Mouse (Mus musculus): ENCODE results near the gene Srpk2. TPM values are rescaled to one million over a fixed set of nuclear protein-coding genes. Genes with fewer than 3 reads are reported as not detected.

Gene Srpk2
- polyA plus RNA-seq, 1 experiment from 2014 or later, result 36.2 TPM

DNA sequence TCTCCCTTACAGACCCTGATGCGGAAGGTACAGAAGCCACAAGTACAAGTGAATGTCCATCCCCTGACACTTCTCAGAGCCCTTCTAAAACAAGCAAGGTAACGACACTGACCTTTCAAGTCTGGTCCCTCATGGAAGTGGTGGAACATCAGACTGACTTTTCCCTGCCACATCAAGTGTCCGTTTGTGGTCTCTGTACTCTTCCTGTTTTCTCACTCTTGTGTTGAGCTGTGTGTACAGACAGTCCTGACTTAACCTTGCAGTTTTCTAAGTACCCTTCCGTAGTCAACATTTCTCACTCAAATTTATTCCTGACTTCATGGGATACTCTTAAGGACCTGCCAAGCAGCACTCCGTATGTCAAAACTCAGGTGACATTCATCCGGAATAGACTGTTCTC lies 183.7 kb downstream of the Srpk2 start:
- no peaks in the 10 kb centered on the region for H3K27me3 ChIP-seq (ENCODE audit: control insufficient read depth, insufficient read depth, low read length)
- no peak for ATAC-seq (ENCODE audit: insufficient read depth, low FRiP score)
- no peak overlapping the region for H3K4me3 ChIP-seq (replicated peaks; ENCODE audit: low read length)
- no peaks in the 10 kb centered on the region for H3K9me3 ChIP-seq (replicated peaks; ENCODE audit: control insufficient read depth, low read length)
- peaks cover 39% of the 10 kb centered on the region for H3K36me3 ChIP-seq (ENCODE audit: control insufficient read depth, insufficient read depth, low read length)
- H3K9ac ChIP-seq (ENCODE audit: low read length), result no peak overlapping the region
- H3K27ac ChIP-seq (ENCODE audit: low read length), result no peak overlapping the region
- 86% methylated on average over 6 of the region's 6 CpGs for WGBS
- no peaks in the 10 kb centered on the region for H3K4me1 ChIP-seq (ENCODE audit: control insufficient read depth, insufficient read depth, low read length)
- no peak overlapping the region for H3K4me2 ChIP-seq (ENCODE audit: low read depth, low read length)

GRCm38 (mm10) chr5:23499257-23499656 lies 185.2 kb downstream of the Srpk2 start:
- Histone ChIP-seq H3K4me3 (replicated peaks; ENCODE audit: low read length) (no peak overlapping the region), H3K4me2 (ENCODE audit: low read depth, low read length) (no peak overlapping the region), H3K27me3 (ENCODE audit: control insufficient read depth, insufficient read depth, low read length) (no peaks in the 10 kb centered on the region), H3K27ac (ENCODE audit: low read length) (no peak overlapping the region), H3K36me3 (ENCODE audit: control insufficient read depth, insufficient read depth, low read length) (peaks cover 40% of the 10 kb centered on the region), H3K9ac (ENCODE audit: low read length) (no peak overlapping the region), H3K4me1 (ENCODE audit: control insufficient read depth, insufficient read depth, low read length) (no peaks in the 10 kb centered on the region), H3K9me3 (replicated peaks; ENCODE audit: control insufficient read depth, low read length) (no peaks in the 10 kb centered on the region)
- WGBS, result 93% methylated on average over 16 of the region's 16 CpGs
- ATAC-seq (ENCODE audit: insufficient read depth, low FRiP score), result no peak

GRCm38 (mm10) chr5:23497920-23498319 lies 186.5 kb downstream of the Srpk2 start:
- Histone ChIP-seq H3K4me1 (ENCODE audit: control insufficient read depth, insufficient read depth, low read length) (no peaks in the 10 kb centered on the region), H3K4me2 (ENCODE audit: low read depth, low read length) (no peak overlapping the region), H3K36me3 (ENCODE audit: control insufficient read depth, insufficient read depth, low read length) (peaks cover 48% of the 10 kb centered on the region), H3K27ac (ENCODE audit: low read length) (no peak overlapping the region), H3K9ac (ENCODE audit: low read length) (no peak overlapping the region), H3K9me3 (replicated peaks; ENCODE audit: control insufficient read depth, low read length) (no peaks in the 10 kb centered on the region), H3K27me3 (ENCODE audit: control insufficient read depth, insufficient read depth, low read length) (no peaks in the 10 kb centered on the region), H3K4me3 (replicated peaks; ENCODE audit: low read length) (no peak overlapping the region)
- 89% methylated on average over 10 of the region's 10 CpGs for WGBS
- no peak for ATAC-seq (ENCODE audit: insufficient read depth, low FRiP score)

DNA sequence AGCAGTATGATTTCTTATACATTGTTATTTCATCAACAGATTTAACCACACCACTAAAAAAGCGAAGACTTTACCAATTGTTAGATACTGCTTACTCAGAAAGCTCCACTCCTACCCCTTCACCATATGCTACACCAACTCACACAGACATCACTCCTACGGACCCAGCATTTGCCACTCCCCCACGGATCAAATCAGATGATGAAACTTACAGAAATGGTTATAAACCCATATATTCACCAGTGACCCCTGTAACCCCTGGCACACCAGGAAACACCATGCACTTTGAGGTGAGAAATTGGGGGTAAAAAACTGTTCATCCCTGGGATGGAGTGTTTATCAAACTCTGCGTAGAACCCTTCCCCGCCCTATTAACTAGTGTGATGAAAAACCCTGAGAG lies 187.5 kb downstream of the Srpk2 start:
- no peak for ATAC-seq (ENCODE audit: insufficient read depth, low FRiP score)
- peaks cover 49% of the 10 kb centered on the region for H3K36me3 ChIP-seq (ENCODE audit: control insufficient read depth, insufficient read depth, low read length)
- no peaks in the 10 kb centered on the region for H3K27me3 ChIP-seq (ENCODE audit: control insufficient read depth, insufficient read depth, low read length)
- H3K4me3 ChIP-seq (replicated peaks; ENCODE audit: low read length), result no peak overlapping the region
- no peak overlapping the region for H3K27ac ChIP-seq (ENCODE audit: low read length)
- H3K4me2 ChIP-seq (ENCODE audit: low read depth, low read length), result no peak overlapping the region
- 90% methylated on average over 5 of the region's 5 CpGs for WGBS
- H3K9ac ChIP-seq (ENCODE audit: low read length), result no peak overlapping the region
- no peaks in the 10 kb centered on the region for H3K9me3 ChIP-seq (replicated peaks; ENCODE audit: control insufficient read depth, low read length)
- no peaks in the 10 kb centered on the region for H3K4me1 ChIP-seq (ENCODE audit: control insufficient read depth, insufficient read depth, low read length)

DNA sequence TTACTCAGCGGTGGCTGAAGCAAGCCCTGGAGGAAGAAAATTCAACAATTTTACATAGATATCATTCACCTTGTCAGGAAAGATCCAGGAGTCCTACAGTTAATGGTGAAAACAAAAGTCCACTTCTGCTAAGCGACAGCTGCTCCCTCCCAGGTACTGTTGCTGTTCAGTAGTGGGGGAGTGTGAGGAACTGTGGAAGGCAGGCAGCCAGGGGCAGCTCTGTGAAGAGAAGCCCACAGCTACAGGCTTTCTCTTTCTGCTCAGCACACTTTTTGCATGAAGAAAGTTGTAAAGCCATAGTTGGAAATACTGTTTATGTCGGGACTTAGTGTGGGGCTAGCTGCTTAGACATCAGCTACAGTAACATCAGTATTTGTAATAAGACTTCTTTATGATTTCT lies 188.0 kb downstream of the Srpk2 start:
- H3K27me3 ChIP-seq (ENCODE audit: control insufficient read depth, insufficient read depth, low read length), result no peaks in the 10 kb centered on the region
- H3K9ac ChIP-seq (ENCODE audit: low read length), result no peak overlapping the region
- no peak overlapping the region for H3K4me3 ChIP-seq (replicated peaks; ENCODE audit: low read length)
- H3K27ac ChIP-seq (ENCODE audit: low read length), result no peak overlapping the region
- no peaks in the 10 kb centered on the region for H3K9me3 ChIP-seq (replicated peaks; ENCODE audit: control insufficient read depth, low read length)
- ATAC-seq (ENCODE audit: insufficient read depth, low FRiP score), result no peak
- H3K4me1 ChIP-seq (ENCODE audit: control insufficient read depth, insufficient read depth, low read length), result no peaks in the 10 kb centered on the region
- no peak overlapping the region for H3K4me2 ChIP-seq (ENCODE audit: low read depth, low read length)
- peaks cover 44% of the 10 kb centered on the region for H3K36me3 ChIP-seq (ENCODE audit: control insufficient read depth, insufficient read depth, low read length)
- WGBS, result 79% methylated on average over 3 of the region's 3 CpGs

GRCm38 (mm10) chr5:23490797-23491196 lies 193.6 kb downstream of the Srpk2 start:
- 41% methylated on average over 2 of the region's 2 CpGs for WGBS

DNA sequence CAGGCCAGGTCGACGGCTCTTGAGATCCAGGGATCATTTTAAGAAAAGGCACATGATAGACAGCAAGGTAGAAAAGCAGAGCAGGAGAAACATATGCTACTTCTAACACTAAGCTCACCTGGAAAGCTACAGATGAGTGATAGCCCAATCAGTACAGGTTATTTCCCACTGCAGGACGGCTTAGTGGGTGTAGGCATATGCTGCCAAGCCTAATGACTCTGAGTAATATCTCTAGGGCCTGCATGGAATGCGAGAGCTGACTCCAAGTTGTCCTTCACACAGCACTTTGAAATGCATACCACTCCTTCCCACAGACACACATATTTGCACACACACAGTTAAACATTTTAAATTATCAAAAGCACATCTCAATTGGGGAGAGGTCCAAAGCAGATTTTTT lies 195.2 kb downstream of the Srpk2 start:
- H3K9me3 ChIP-seq (replicated peaks; ENCODE audit: control insufficient read depth, low read length), result no peaks in the 10 kb centered on the region

More at GRCm38 (mm10) chr5:23490797-23491196, 193.6 kb downstream of the Srpk2 start:
- no peaks in the 10 kb centered on the region for H3K4me1 ChIP-seq (ENCODE audit: control insufficient read depth, insufficient read depth, low read length)
- no peak overlapping the region for H3K4me2 ChIP-seq (ENCODE audit: low read depth, low read length)
- H3K9me3 ChIP-seq (replicated peaks; ENCODE audit: control insufficient read depth, low read length), result no peaks in the 10 kb centered on the region
- no peak overlapping the region for H3K9ac ChIP-seq (ENCODE audit: low read length)
- H3K27ac ChIP-seq (ENCODE audit: low read length), result no peak overlapping the region
- peaks cover 37% of the 10 kb centered on the region for H3K36me3 ChIP-seq (ENCODE audit: control insufficient read depth, insufficient read depth, low read length)
- H3K4me3 ChIP-seq (replicated peaks; ENCODE audit: low read length), result no peak overlapping the region
- H3K27me3 ChIP-seq (ENCODE audit: control insufficient read depth, insufficient read depth, low read length), result no peaks in the 10 kb centered on the region
- no peak for ATAC-seq (ENCODE audit: insufficient read depth, low FRiP score)

DNA sequence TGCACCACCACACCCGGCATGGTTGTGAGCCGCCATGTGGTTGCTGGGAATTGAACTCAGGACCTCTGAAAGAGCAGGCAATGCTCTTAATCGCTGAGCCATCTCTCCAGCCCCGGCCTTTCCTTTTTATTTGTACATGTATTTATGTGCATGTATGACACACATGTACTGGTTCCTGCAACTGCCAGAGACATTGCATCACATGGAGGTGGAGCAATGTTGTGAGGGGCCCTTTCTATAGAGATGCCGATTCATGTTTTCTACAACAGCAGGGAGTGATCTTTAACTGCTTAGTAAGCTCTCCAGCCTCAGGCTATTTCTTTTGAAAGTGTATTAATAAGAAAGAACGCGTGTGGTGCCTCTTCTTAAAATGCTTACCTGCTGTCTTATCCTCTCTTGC lies 200.6 kb downstream of the Srpk2 start:
- peaks cover 34% of the 10 kb centered on the region for H3K36me3 ChIP-seq (ENCODE audit: control insufficient read depth, insufficient read depth, low read length)
- 90% methylated on average over 7 of the region's 7 CpGs for WGBS

More for the DNA sequence above, 195.2 kb downstream of the Srpk2 start:
- Histone ChIP-seq H3K27me3 (ENCODE audit: control insufficient read depth, insufficient read depth, low read length) (no peaks in the 10 kb centered on the region), H3K27ac (ENCODE audit: low read length) (no peak overlapping the region), H3K4me1 (ENCODE audit: control insufficient read depth, insufficient read depth, low read length) (no peaks in the 10 kb centered on the region), H3K4me3 (replicated peaks; ENCODE audit: low read length) (no peak overlapping the region), H3K9ac (ENCODE audit: low read length) (no peak overlapping the region), H3K4me2 (ENCODE audit: low read depth, low read length) (no peak overlapping the region), H3K36me3 (ENCODE audit: control insufficient read depth, insufficient read depth, low read length) (peaks cover 35% of the 10 kb centered on the region)
- no peak for ATAC-seq (ENCODE audit: insufficient read depth, low FRiP score)
- 81% methylated on average over 4 of the region's 4 CpGs for WGBS

DNA sequence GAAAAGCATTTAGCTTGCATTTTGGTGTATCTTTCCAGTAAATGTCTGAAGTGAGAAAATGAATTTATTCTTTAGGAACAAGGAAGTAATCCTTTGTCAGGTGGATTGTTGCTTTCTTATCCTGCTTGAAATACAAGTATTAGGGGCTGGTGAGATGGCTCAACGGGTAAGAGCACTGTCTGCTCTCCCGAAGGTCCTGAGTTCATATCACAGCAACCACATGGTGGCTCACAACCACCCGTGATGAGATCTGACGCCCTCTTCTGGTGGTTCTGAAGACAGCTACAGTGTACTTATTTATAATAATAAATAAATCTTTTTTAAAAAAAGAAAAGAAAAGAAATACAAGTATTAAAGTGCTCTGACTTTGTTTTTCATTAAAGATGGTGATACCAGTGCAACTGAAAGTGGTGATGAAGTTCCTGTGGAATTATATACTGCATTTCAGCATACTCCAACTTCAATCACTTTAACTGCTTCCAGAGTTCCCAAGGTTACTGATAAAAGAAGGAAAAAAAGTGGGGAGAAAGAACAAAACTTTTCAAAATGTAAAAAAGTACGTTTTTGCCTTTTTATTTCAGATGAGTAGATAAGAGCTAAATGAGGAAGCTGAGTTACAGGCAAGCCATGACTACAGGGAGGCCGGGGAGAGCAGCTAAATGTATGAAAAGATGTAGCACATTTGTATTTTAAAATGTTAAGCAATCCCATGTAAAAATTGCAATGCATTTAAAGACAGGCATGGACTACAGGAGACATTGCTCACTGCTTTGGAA lies 211.1 kb downstream of the Srpk2 start:
- WGBS, result 72% methylated on average over 6 of the region's 6 CpGs
- H3K4me3 ChIP-seq (replicated peaks; ENCODE audit: low read length), result no peak overlapping the region
- no peaks in the 10 kb centered on the region for H3K4me1 ChIP-seq (ENCODE audit: control insufficient read depth, insufficient read depth, low read length)
- no peak overlapping the region for H3K4me2 ChIP-seq (ENCODE audit: low read depth, low read length)
- no peaks in the 10 kb centered on the region for H3K9me3 ChIP-seq (replicated peaks; ENCODE audit: control insufficient read depth, low read length)
- ATAC-seq (ENCODE audit: insufficient read depth, low FRiP score), result no peak
- no peaks in the 10 kb centered on the region for H3K27me3 ChIP-seq (ENCODE audit: control insufficient read depth, insufficient read depth, low read length)
- no peak overlapping the region for H3K9ac ChIP-seq (ENCODE audit: low read length)
- H3K27ac ChIP-seq (ENCODE audit: low read length), result no peak overlapping the region
- peaks cover 20% of the 10 kb centered on the region for H3K36me3 ChIP-seq (ENCODE audit: control insufficient read depth, insufficient read depth, low read length)

More for the DNA sequence above, 200.6 kb downstream of the Srpk2 start:
- no peak for ATAC-seq (ENCODE audit: insufficient read depth, low FRiP score)
- Histone ChIP-seq H3K9ac (ENCODE audit: low read length) (no peak overlapping the region), H3K4me2 (ENCODE audit: low read depth, low read length) (no peak overlapping the region), H3K27me3 (ENCODE audit: control insufficient read depth, insufficient read depth, low read length) (no peaks in the 10 kb centered on the region), H3K4me1 (ENCODE audit: control insufficient read depth, insufficient read depth, low read length) (no peaks in the 10 kb centered on the region), H3K9me3 (replicated peaks; ENCODE audit: control insufficient read depth, low read length) (no peaks in the 10 kb centered on the region), H3K27ac (ENCODE audit: low read length) (no peak overlapping the region), H3K4me3 (replicated peaks; ENCODE audit: low read length) (no peak overlapping the region)

All from stomach, embryonic 16.5 days (tissue).